Mouse (Mus musculus): ENCODE results near the gene Tmem72. TPM values are rescaled to one million over a fixed set of nuclear protein-coding genes. Genes with fewer than 3 reads are reported as not detected.

Tmem72 gene
- polyA plus RNA-seq (2012; rRNA removed), result 0.02 and 0.04 TPM in 2 replicates

GRCm38 (mm10) chr6:116716666-116717065 is at the start of gene Tmem72:
Gene Tmem72, minus strand, starts transcription at chr6:116716913.
- Histone ChIP-seq H3K36me3 (ENCODE audit: control insufficient read depth, insufficient read depth, low read length) (no peaks in the 10 kb centered on the region), H3K4me3 (ENCODE audit: control insufficient read depth, low read depth, low read length) (no peak within 1 kb of the TSS), H3K27ac (ENCODE audit: control insufficient read depth, insufficient read depth, low read depth, low read length) (no peak within 1 kb of the TSS), H3K27me3 (ENCODE audit: control insufficient read depth, insufficient read depth, low read length) (no peaks in the 10 kb centered on the region), H3K4me1 (ENCODE audit: control insufficient read depth, insufficient read depth, low read length) (peaks cover 8% of the 10 kb centered on the region)
- TF ChIP-seq CTCF (IDR thresholded peaks at IDR 0.05; ENCODE audit: control insufficient read depth, insufficient read depth, insufficient replicate concordance, low read depth, low read length) (no peak), POLR2A (IDR thresholded peaks at IDR 0.05; ENCODE audit: control insufficient read depth, low read depth, low read length) (no peak)

- Histone ChIP-seq H3K36me3 (ENCODE audit: control insufficient read depth, insufficient read depth, low read length) (no peaks in the 10 kb centered on the region), H3K4me1 (ENCODE audit: control insufficient read depth, insufficient read depth, low read length) (no peaks in the 10 kb centered on the region), H3K27me3 (ENCODE audit: control insufficient read depth, insufficient read depth, low read length) (no peaks in the 10 kb centered on the region), H3K27ac (ENCODE audit: control insufficient read depth, insufficient read depth, low read depth, low read length) (no peak overlapping the region), H3K4me3 (ENCODE audit: control insufficient read depth, low read depth, low read length) (no peak overlapping the region)
- no peak for TF ChIP-seq CTCF (IDR thresholded peaks at IDR 0.05; ENCODE audit: control insufficient read depth, insufficient read depth, insufficient replicate concordance, low read depth, low read length)
- no peak for TF ChIP-seq POLR2A (IDR thresholded peaks at IDR 0.05; ENCODE audit: control insufficient read depth, low read depth, low read length)
Measured at GRCm38 (mm10) chr6:116764524-116764923, 47.8 kb upstream of the Tmem72 start.

GRCm38 (mm10) chr6:116762333-116762732 is 45.6 kb upstream of the Tmem72 start:
- Histone ChIP-seq H3K36me3 (ENCODE audit: control insufficient read depth, insufficient read depth, low read length) (no peaks in the 10 kb centered on the region), H3K4me1 (ENCODE audit: control insufficient read depth, insufficient read depth, low read length) (no peaks in the 10 kb centered on the region), H3K27me3 (ENCODE audit: control insufficient read depth, insufficient read depth, low read length) (no peaks in the 10 kb centered on the region), H3K4me3 (ENCODE audit: control insufficient read depth, low read depth, low read length) (no peak overlapping the region), H3K27ac (ENCODE audit: control insufficient read depth, insufficient read depth, low read depth, low read length) (no peak overlapping the region)
- TF ChIP-seq CTCF (IDR thresholded peaks at IDR 0.05; ENCODE audit: control insufficient read depth, insufficient read depth, insufficient replicate concordance, low read depth, low read length) (no peak), POLR2A (IDR thresholded peaks at IDR 0.05; ENCODE audit: control insufficient read depth, low read depth, low read length) (no peak)

- Histone ChIP-seq H3K4me1 (ENCODE audit: control insufficient read depth, insufficient read depth, low read length) (no peaks in the 10 kb centered on the region), H3K4me3 (ENCODE audit: control insufficient read depth, low read depth, low read length) (no peak overlapping the region), H3K27ac (ENCODE audit: control insufficient read depth, insufficient read depth, low read depth, low read length) (no peak overlapping the region), H3K27me3 (ENCODE audit: control insufficient read depth, insufficient read depth, low read length) (no peaks in the 10 kb centered on the region), H3K36me3 (ENCODE audit: control insufficient read depth, insufficient read depth, low read length) (no peaks in the 10 kb centered on the region)
- TF ChIP-seq POLR2A (IDR thresholded peaks at IDR 0.05; ENCODE audit: control insufficient read depth, low read depth, low read length) (no peak), CTCF (IDR thresholded peaks at IDR 0.05; ENCODE audit: control insufficient read depth, insufficient read depth, insufficient replicate concordance, low read depth, low read length) (no peak)
Measured at GRCm38 (mm10) chr6:116760181-116760580, 43.5 kb upstream of the Tmem72 start.

- H3K4me1 ChIP-seq (ENCODE audit: control insufficient read depth, insufficient read depth, low read length), result no peaks in the 10 kb centered on the region
- no peak overlapping the region for H3K27ac ChIP-seq (ENCODE audit: control insufficient read depth, insufficient read depth, low read depth, low read length)
- H3K36me3 ChIP-seq (ENCODE audit: control insufficient read depth, insufficient read depth, low read length), result no peaks in the 10 kb centered on the region
- no peaks in the 10 kb centered on the region for H3K27me3 ChIP-seq (ENCODE audit: control insufficient read depth, insufficient read depth, low read length)
- TF ChIP-seq POLR2A (IDR thresholded peaks at IDR 0.05; ENCODE audit: control insufficient read depth, low read depth, low read length) (no peak), CTCF (IDR thresholded peaks at IDR 0.05; ENCODE audit: control insufficient read depth, insufficient read depth, insufficient replicate concordance, low read depth, low read length) (no peak)
- no peak overlapping the region for H3K4me3 ChIP-seq (ENCODE audit: control insufficient read depth, low read depth, low read length)
Measured at GRCm38 (mm10) chr6:116756364-116756763, 39.7 kb upstream of the Tmem72 start.

- Histone ChIP-seq H3K27me3 (ENCODE audit: control insufficient read depth, insufficient read depth, low read length) (no peaks in the 10 kb centered on the region), H3K4me1 (ENCODE audit: control insufficient read depth, insufficient read depth, low read length) (no peaks in the 10 kb centered on the region), H3K4me3 (ENCODE audit: control insufficient read depth, low read depth, low read length) (no peak overlapping the region), H3K27ac (ENCODE audit: control insufficient read depth, insufficient read depth, low read depth, low read length) (no peak overlapping the region), H3K36me3 (ENCODE audit: control insufficient read depth, insufficient read depth, low read length) (no peaks in the 10 kb centered on the region)
- no peak for TF ChIP-seq CTCF (IDR thresholded peaks at IDR 0.05; ENCODE audit: control insufficient read depth, insufficient read depth, insufficient replicate concordance, low read depth, low read length)
- no peak for TF ChIP-seq POLR2A (IDR thresholded peaks at IDR 0.05; ENCODE audit: control insufficient read depth, low read depth, low read length)
Measured at GRCm38 (mm10) chr6:116738046-116738445, 21.3 kb upstream of the Tmem72 start.

- TF ChIP-seq POLR2A (IDR thresholded peaks at IDR 0.05; ENCODE audit: control insufficient read depth, low read depth, low read length) (no peak), CTCF (IDR thresholded peaks at IDR 0.05; ENCODE audit: control insufficient read depth, insufficient read depth, insufficient replicate concordance, low read depth, low read length) (no peak)
- Histone ChIP-seq H3K36me3 (ENCODE audit: control insufficient read depth, insufficient read depth, low read length) (no peaks in the 10 kb centered on the region), H3K27ac (ENCODE audit: control insufficient read depth, insufficient read depth, low read depth, low read length) (no peak overlapping the region), H3K27me3 (ENCODE audit: control insufficient read depth, insufficient read depth, low read length) (no peaks in the 10 kb centered on the region), H3K4me1 (ENCODE audit: control insufficient read depth, insufficient read depth, low read length) (no peaks in the 10 kb centered on the region), H3K4me3 (ENCODE audit: control insufficient read depth, low read depth, low read length) (no peak overlapping the region)
Measured at GRCm38 (mm10) chr6:116735361-116735760, 18.6 kb upstream of the Tmem72 start.

GRCm38 (mm10) chr6:116733577-116733976 is 16.9 kb upstream of the Tmem72 start:
- TF ChIP-seq CTCF (IDR thresholded peaks at IDR 0.05; ENCODE audit: control insufficient read depth, insufficient read depth, insufficient replicate concordance, low read depth, low read length), result no peak
- no peaks in the 10 kb centered on the region for H3K27me3 ChIP-seq (ENCODE audit: control insufficient read depth, insufficient read depth, low read length)
- no peaks in the 10 kb centered on the region for H3K36me3 ChIP-seq (ENCODE audit: control insufficient read depth, insufficient read depth, low read length)
- no peak overlapping the region for H3K4me3 ChIP-seq (ENCODE audit: control insufficient read depth, low read depth, low read length)
- H3K4me1 ChIP-seq (ENCODE audit: control insufficient read depth, insufficient read depth, low read length), result no peaks in the 10 kb centered on the region
- H3K27ac ChIP-seq (ENCODE audit: control insufficient read depth, insufficient read depth, low read depth, low read length), result no peak overlapping the region
